Mouse (Mus musculus) MEL (cell line): ENCODE measurements around the gene Mettl18.
A peak's percentile ranks its signal among the peaks of the same experiment; 100 is the strongest.

Source experiments
- CTCF ChIP-seq, 3 experiments: IDR thresholded peaks in 2 of 3; conservative IDR thresholded peaks in 1 of 3; 2 replicates each; pipeline ENCODE4 v1.5.1; 2011 to 2012; ENCODE audit warnings: low read length in 3 of 3, low read depth in 2 of 3, mild to moderate bottlenecking in 2 of 3, improper control_type of control experiment in 1 of 3, inconsistent platforms in 1 of 3, mixed read lengths in 1 of 3, moderate library complexity in 1 of 3; ENCODE audit not compliant: control insufficient read depth in 1 of 3, insufficient read depth in 1 of 3, poor library complexity in 1 of 3, severe bottlenecking in 1 of 3
- ELF1 ChIP-seq: IDR thresholded peaks from 2 replicates; pipeline ENCODE4 v1.6.1; 2014; ENCODE audit warnings: low read depth, mild to moderate bottlenecking, inconsistent platforms, low read length, improper control_type of control experiment, moderate library complexity
- EP300 ChIP-seq, 2 experiments: IDR thresholded peaks; 2 replicates each; pipeline ENCODE4 v1.6.1; 2011; ENCODE audit warnings: improper control_type of control experiment in 2 of 2, low read length in 2 of 2, low read depth in 1 of 2, mild to moderate bottlenecking in 1 of 2
- GABPA ChIP-seq: IDR thresholded peaks from 2 replicates; pipeline ENCODE4 v1.6.1; 2012; ENCODE audit warnings: low read depth, mild to moderate bottlenecking, inconsistent platforms, low read length, improper control_type of control experiment, moderate library complexity
- GATA1 ChIP-seq: IDR thresholded peaks from 2 replicates; pipeline ENCODE4 v1.6.1; 2011; ENCODE audit warnings: low read depth, low read length, improper control_type of control experiment
- HCFC1 ChIP-seq: IDR thresholded peaks from 2 replicates; pipeline ENCODE4 v1.6.1; 2012; ENCODE audit warnings: low read depth, mild to moderate bottlenecking, inconsistent platforms, low read length, improper control_type of control experiment, moderate library complexity
- MAFK ChIP-seq: IDR thresholded peaks from 2 replicates; pipeline ENCODE4 v1.6.1; 2011; ENCODE audit warnings: low read depth, mild to moderate bottlenecking, low read length, improper control_type of control experiment, borderline replicate concordance
- NRF1 ChIP-seq: IDR thresholded peaks from 2 replicates; pipeline ENCODE4 v1.6.1; 2014; ENCODE audit warnings: low read depth, mild to moderate bottlenecking, inconsistent platforms, low read length, improper control_type of control experiment, moderate library complexity; ENCODE audit not compliant: poor library complexity, insufficient read depth, severe bottlenecking
- POLR2A ChIP-seq, 2 experiments: IDR thresholded peaks; 2 replicates each; pipeline ENCODE4 v1.6.1; 2011 to 2012; ENCODE audit warnings: low read length in 2 of 2, mild to moderate bottlenecking in 2 of 2, control low read depth in 1 of 2, improper control_type of control experiment in 1 of 2, low read depth in 1 of 2, moderate library complexity in 1 of 2; ENCODE audit not compliant: control insufficient read depth in 1 of 2, insufficient read depth in 1 of 2, poor library complexity in 1 of 2
- RCOR1 ChIP-seq: IDR thresholded peaks from 2 replicates; pipeline ENCODE4 v1.6.1; 2012; ENCODE audit warnings: low read depth, mild to moderate bottlenecking, inconsistent platforms, low read length, improper control_type of control experiment
- SMC3 ChIP-seq: IDR thresholded peaks from 2 replicates; pipeline ENCODE4 v1.6.1; 2011; ENCODE audit warnings: low read depth, low read length, improper control_type of control experiment
- TAL1 ChIP-seq: IDR thresholded peaks from 2 replicates; pipeline ENCODE4 v1.6.1; 2012; ENCODE audit warnings: mild to moderate bottlenecking, inconsistent platforms, low read length, moderate library complexity, mixed read lengths
- ZKSCAN1 ChIP-seq: IDR thresholded peaks from 2 replicates; pipeline ENCODE4 v1.6.1; 2012; ENCODE audit warnings: low read depth, mild to moderate bottlenecking, inconsistent platforms, low read length, improper control_type of control experiment, moderate library complexity

DNA sequence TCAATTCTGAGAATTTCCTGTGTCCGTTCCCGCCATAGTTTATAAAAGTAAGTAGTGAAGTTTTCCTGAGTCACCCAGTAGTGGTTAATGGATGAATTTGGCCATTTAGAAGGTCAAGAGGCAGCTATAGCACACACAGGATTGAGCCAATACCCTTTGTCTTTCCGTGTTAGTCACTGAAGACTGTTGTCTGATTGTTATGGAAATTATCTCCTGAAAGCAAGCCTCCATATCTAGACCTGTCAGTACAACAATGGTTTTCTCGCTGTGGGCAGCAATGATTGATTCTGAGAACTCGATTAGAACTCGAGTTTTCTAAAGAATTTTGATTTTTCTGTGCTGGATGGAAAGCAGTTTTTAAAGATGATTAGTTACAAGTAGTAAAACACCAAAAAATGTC lies 25.1 kb downstream of the Mettl18 start:
- TF ChIP-seq ELF1 (no peak), POLR2A (IDR thresholded peaks at IDR 0.05; ENCODE audit: control insufficient read depth in 1 of 2, insufficient read depth in 1 of 2, low read depth in 1 of 2, low read length in 2 of 2, poor library complexity in 1 of 2) (no peak), RCOR1 (peak; percentile 71; the same call in 1 of the 2 replicates), EP300 (IDR thresholded peaks at IDR 0.05; ENCODE audit: low read depth in 1 of 2, low read length in 2 of 2) (no peak), CTCF (IDR thresholded peaks at IDR 0.05 in 2 of 3, conservative IDR thresholded peaks at IDR 0.05 in 1 of 3; ENCODE audit: control insufficient read depth in 1 of 3, insufficient read depth in 1 of 3, low read depth in 2 of 3, low read length in 3 of 3, poor library complexity in 1 of 3, severe bottlenecking in 1 of 3) (no peak), TAL1 (no peak), SMC3 (no peak), GATA1 (0 out of 2 replicates have a peak, but pooled peaks have one; percentile 15), GABPA (no peak), ZKSCAN1 (no peak), NRF1 (no peak), MAFK (no peak), HCFC1 (no peak)
